Mouse (Mus musculus) intestine, postnatal 0 days (tissue): ENCODE data around the gene Klhl13. TPM values are rescaled to one million over a fixed set of nuclear protein-coding genes. Genes with fewer than 3 reads are reported as not detected.

Experiments
- ATAC-seq: fragments of 200-750 bp; cut with Nextera tagmentation; 2 replicates; pipeline ENCODE4 v1.8.0; 2017; ENCODE audit warnings: mild to moderate bottlenecking, moderate TSS enrichment, moderate library complexity
- H3K27ac ChIP-seq: fragments of 300-500 bp; sonication (generic); 2 replicates; pipeline ENCODE4 v1.5.1; 2014; ENCODE audit warnings: mild to moderate bottlenecking, low read depth, low read length, moderate library complexity
- H3K27me3 ChIP-seq: fragments of 300-500 bp; sonication (generic); replicated peaks from 2 replicates; pipeline ENCODE4 v1.6.1; 2014; ENCODE audit warnings: low read length, mixed read lengths; ENCODE audit not compliant: control insufficient read depth, insufficient read depth
- H3K36me3 ChIP-seq: fragments of 300-500 bp; sonication (generic); 2 replicates; pipeline ENCODE4 v1.6.1; 2014; ENCODE audit warnings: mild to moderate bottlenecking, moderate library complexity; ENCODE audit not compliant: control insufficient read depth, insufficient read depth
- H3K4me1 ChIP-seq: fragments of 300-500 bp; sonication (generic); replicated peaks from 2 replicates; pipeline ENCODE4 v1.6.1; 2014; ENCODE audit warnings: antibody characterized with exemption, low read length, mixed read lengths; ENCODE audit not compliant: control insufficient read depth, insufficient read depth
- H3K4me2 ChIP-seq: fragments of 300-500 bp; sonication (generic); replicated peaks from 2 replicates; pipeline ENCODE4 v1.6.1; 2014; ENCODE audit warnings: low read depth, mild to moderate bottlenecking, moderate library complexity
- H3K4me3 ChIP-seq: fragments of 300-500 bp; sonication (generic); 2 replicates; pipeline ENCODE4 v1.5.1; 2014; ENCODE audit warnings: low read depth, low read length
- H3K9ac ChIP-seq: fragments of 300-500 bp; sonication (generic); 2 replicates; pipeline ENCODE4 v1.6.1; 2014; ENCODE audit warnings: mild to moderate bottlenecking, low read depth, low read length
- H3K9me3 ChIP-seq: fragments of 300-500 bp; sonication (generic); 2 replicates; pipeline ENCODE4 v1.6.1; 2016; ENCODE audit warnings: mixed run types; ENCODE audit not compliant: control insufficient read depth
- CTCF ChIP-seq: sonication (generic); IDR thresholded peaks from 2 replicates; pipeline ENCODE4 v1.5.1; 2016; ENCODE audit warnings: low read depth, mild to moderate bottlenecking, control low read depth, antibody characterized with exemption, moderate library complexity
- WGBS: fragments of 180-500 bp; shearing (Covaris S2); extraction: QIAGEN DNeasy Blood & Tissue Kit; methylation state at CpG from one replicate; pipeline ENCODE4 v1.1.7; 2014; 5-methylcytosine and 5-hydroxymethylcytosine counted together
- polyA plus RNA-seq: library from polyadenylated mRNA; unstranded; fragments of >200 nt; fragmentation: Nextera tagmentation; extraction: Ambion mirVana; gene quantifications from 2 replicates; pipeline ENCODE4 v1.2.1, GENCODE M21; 2015

Gene Klhl13
- polyA plus RNA-seq, 1 experiment from 2014 or later, result 11.7 TPM

DNA sequence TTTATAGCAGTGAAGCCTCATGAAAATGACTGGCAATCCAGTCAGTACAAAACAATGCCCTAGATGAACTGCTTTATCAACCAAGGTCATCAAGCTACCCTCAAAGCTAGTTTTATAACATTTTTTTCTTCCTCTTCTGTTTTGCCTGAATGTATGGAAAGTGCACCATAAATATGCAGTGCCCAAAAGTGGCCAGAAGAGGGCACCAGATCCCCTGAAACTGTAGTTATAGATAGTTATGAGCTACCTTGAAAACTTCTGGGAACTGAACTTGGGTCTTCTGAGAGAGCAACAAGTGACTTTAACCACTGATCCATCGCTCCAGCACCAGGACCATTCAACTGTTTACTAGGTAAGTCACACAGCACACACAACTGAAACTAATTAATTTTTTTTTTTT lies 36.8 kb downstream of the Klhl13 start:
- Histone ChIP-seq H3K4me2 (no peak overlapping the region), H3K9me3 (no peaks in the 10 kb centered on the region), H3K36me3 (no peaks in the 10 kb centered on the region), H3K27me3 (no peaks in the 10 kb centered on the region), H3K4me1 (no peaks in the 10 kb centered on the region), H3K9ac (no peak overlapping the region), H3K4me3 (no peak overlapping the region), H3K27ac (no peak overlapping the region)
- TF ChIP-seq CTCF, result peak; percentile 68
- ATAC-seq, result no peak
- 71% methylated on average over 1 of the region's 1 CpGs for WGBS

DNA sequence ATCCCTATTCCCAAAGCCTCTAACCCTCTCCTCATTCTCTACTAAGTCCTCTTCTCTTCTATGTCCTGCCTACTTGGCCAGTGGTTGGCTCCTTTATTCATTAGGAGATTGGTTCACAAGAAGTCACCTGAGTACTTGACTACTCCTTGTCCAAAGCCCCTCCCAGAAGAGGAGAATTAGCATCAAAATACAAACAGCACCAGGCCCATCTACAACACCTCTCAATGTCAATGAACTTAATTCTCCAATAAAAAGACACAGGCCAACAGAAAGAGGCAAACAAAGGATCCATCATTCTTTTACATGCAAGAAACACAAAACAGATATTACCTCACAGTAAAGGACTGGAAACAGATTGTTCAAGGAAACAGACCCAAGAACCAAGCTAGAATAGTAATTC lies 46.0 kb downstream of the Klhl13 start:
- Histone ChIP-seq H3K4me2 (no peak overlapping the region), H3K4me3 (no peak overlapping the region), H3K36me3 (no peaks in the 10 kb centered on the region), H3K9me3 (no peaks in the 10 kb centered on the region), H3K4me1 (no peaks in the 10 kb centered on the region), H3K27me3 (no peaks in the 10 kb centered on the region), H3K9ac (no peak overlapping the region), H3K27ac (no peak overlapping the region)
- ATAC-seq, result no peak
- no peak for TF ChIP-seq CTCF

- no peak overlapping the region for H3K9ac ChIP-seq
- no peaks in the 10 kb centered on the region for H3K4me1 ChIP-seq
- H3K27ac ChIP-seq, result no peak overlapping the region
- H3K4me2 ChIP-seq, result no peak overlapping the region
- peak; percentile 57 for TF ChIP-seq CTCF
- WGBS, result 37% methylated on average over 5 of the region's 5 CpGs
- no peaks in the 10 kb centered on the region for H3K9me3 ChIP-seq
- no peak for ATAC-seq
- no peaks in the 10 kb centered on the region for H3K27me3 ChIP-seq
- no peak overlapping the region for H3K4me3 ChIP-seq
- H3K36me3 ChIP-seq, result no peaks in the 10 kb centered on the region
Observed at GRCm38 (mm10) chrX:23295952-23296598, 68.8 kb downstream of the Klhl13 start.

DNA sequence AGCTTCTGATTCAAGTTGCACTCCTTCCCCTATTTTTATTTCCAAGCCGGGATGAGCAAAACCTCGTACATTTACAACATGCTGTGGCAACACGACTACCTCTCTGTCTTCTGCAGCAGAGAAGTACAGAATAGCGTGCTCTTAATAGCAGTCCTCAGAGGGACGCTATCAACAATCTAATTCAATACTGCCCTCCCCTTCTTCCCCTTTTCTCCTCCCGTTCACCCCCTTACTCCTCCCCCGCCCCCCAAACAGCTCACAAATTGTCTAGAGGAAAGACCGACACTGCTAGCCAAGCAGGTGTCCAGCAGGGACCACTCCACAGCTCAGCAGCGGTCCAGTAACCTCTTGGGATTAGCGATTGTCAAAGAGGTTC lies 79.5 kb downstream of the Klhl13 start:
- Histone ChIP-seq H3K4me1 (no peaks in the 10 kb centered on the region), H3K4me3 (no peak overlapping the region), H3K9ac (no peak overlapping the region), H3K4me2 (no peak overlapping the region), H3K36me3 (no peaks in the 10 kb centered on the region), H3K27me3 (no peaks in the 10 kb centered on the region), H3K9me3 (no peaks in the 10 kb centered on the region), H3K27ac (no peak overlapping the region)
- 48% methylated on average over 10 of the region's 10 CpGs for WGBS
- ATAC-seq, result no peak
- TF ChIP-seq CTCF, result no peak

- Histone ChIP-seq H3K27ac (no peak overlapping the region), H3K9me3 (no peaks in the 10 kb centered on the region), H3K4me2 (no peak overlapping the region), H3K27me3 (no peaks in the 10 kb centered on the region), H3K4me1 (no peaks in the 10 kb centered on the region), H3K4me3 (no peak overlapping the region), H3K9ac (no peak overlapping the region), H3K36me3 (no peaks in the 10 kb centered on the region)
- TF ChIP-seq CTCF, result no peak
- ATAC-seq, result no peak
- 65% methylated on average over 11 of the region's 11 CpGs for WGBS
Observed at GRCm38 (mm10) chrX:23284530-23285441, 80.1 kb downstream of the Klhl13 start.

- no peak for TF ChIP-seq CTCF
- Histone ChIP-seq H3K27ac (no peak overlapping the region), H3K36me3 (no peaks in the 10 kb centered on the region), H3K9ac (no peak overlapping the region), H3K27me3 (no peaks in the 10 kb centered on the region), H3K4me2 (no peak overlapping the region), H3K4me1 (no peaks in the 10 kb centered on the region), H3K9me3 (no peaks in the 10 kb centered on the region), H3K4me3 (no peak overlapping the region)
- ATAC-seq, result no peak
- WGBS, result 74% methylated on average over 1 of the region's 1 CpGs
Observed at GRCm38 (mm10) chrX:23267601-23268000, 97.3 kb downstream of the Klhl13 start.
